Mouse (Mus musculus): ENCODE results near the gene Naa80. TPM values are rescaled to one million over a fixed set of nuclear protein-coding genes. Genes with fewer than 3 reads are reported as not detected.
"Not testable (repeated sequence)": the region's sequence is repeated elsewhere in the genome, so short reads cannot be mapped to it uniquely, and the experiment has no call there.

Naa80 gene
- polyA plus RNA-seq, 1 experiment from 2014 or later = 21.8 TPM

DNA sequence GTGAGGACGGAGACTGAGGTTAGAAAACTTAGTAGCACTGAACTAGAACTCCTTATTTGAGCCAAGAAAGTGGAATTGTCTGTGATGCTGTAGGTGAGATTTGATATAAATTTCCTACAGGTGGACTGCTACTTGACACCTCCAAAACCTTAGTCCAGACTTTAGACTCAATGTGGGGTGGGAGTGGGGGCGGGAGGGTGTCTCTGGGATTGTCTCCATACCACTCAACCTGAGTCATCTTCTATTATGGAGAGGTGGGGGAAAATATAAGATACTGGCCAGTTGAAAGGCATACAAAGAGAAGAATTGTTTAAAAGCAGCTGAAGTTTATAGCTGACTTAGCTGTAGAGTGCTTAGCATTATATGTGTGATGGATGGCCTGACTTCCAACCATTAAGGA, 23.0 kb upstream of the Naa80 start:
- ATAC-seq (ENCODE audit: low FRiP score, low TSS enrichment) = no peak
- 34% methylated on average over 2 of the region's 2 CpGs for WGBS
- H3K4me2 ChIP-seq (replicated peaks; ENCODE audit: low read depth, low read length) = peak overlapping the region; percentile 95

GRCm38 (mm10) chr9:107556346-107556745, 22.3 kb upstream of the Naa80 start:
- H3K4me2 ChIP-seq (replicated peaks; ENCODE audit: low read depth, low read length) = peak overlapping the region; percentile 95
- peak overlapping the region; percentile 90 for H3K9ac ChIP-seq (replicated peaks; ENCODE audit: low read length)
- WGBS = 72% methylated on average over 3 of the region's 3 CpGs
- H3K27me3 ChIP-seq (ENCODE audit: insufficient read depth, low read length) = no peaks in the 10 kb centered on the region
- peak overlapping the region; percentile 81 for H3K4me3 ChIP-seq (ENCODE audit: low read length)
- H3K27ac ChIP-seq (ENCODE audit: low read length) = no peak overlapping the region
- ATAC-seq (ENCODE audit: low FRiP score, low TSS enrichment) = no peak
- no peaks in the 10 kb centered on the region for H3K9me3 ChIP-seq (ENCODE audit: low read length)
- peaks cover 41% of the 10 kb centered on the region for H3K36me3 ChIP-seq (ENCODE audit: insufficient read depth, low read length)
- H3K4me1 ChIP-seq (ENCODE audit: insufficient read depth, low read length) = peaks cover 42% of the 10 kb centered on the region

More for the DNA sequence above, 23.0 kb upstream of the Naa80 start:
- Histone ChIP-seq H3K9ac (replicated peaks; ENCODE audit: low read length) (peak overlapping the region; percentile 90), H3K27ac (ENCODE audit: low read length) (peak overlapping the region; percentile 99), H3K9me3 (ENCODE audit: low read length) (no peaks in the 10 kb centered on the region), H3K36me3 (ENCODE audit: insufficient read depth, low read length) (peaks cover 34% of the 10 kb centered on the region), H3K4me1 (ENCODE audit: insufficient read depth, low read length) (peaks cover 48% of the 10 kb centered on the region), H3K4me3 (ENCODE audit: low read length) (peak overlapping the region; percentile 81), H3K27me3 (ENCODE audit: insufficient read depth, low read length) (no peaks in the 10 kb centered on the region)

DNA sequence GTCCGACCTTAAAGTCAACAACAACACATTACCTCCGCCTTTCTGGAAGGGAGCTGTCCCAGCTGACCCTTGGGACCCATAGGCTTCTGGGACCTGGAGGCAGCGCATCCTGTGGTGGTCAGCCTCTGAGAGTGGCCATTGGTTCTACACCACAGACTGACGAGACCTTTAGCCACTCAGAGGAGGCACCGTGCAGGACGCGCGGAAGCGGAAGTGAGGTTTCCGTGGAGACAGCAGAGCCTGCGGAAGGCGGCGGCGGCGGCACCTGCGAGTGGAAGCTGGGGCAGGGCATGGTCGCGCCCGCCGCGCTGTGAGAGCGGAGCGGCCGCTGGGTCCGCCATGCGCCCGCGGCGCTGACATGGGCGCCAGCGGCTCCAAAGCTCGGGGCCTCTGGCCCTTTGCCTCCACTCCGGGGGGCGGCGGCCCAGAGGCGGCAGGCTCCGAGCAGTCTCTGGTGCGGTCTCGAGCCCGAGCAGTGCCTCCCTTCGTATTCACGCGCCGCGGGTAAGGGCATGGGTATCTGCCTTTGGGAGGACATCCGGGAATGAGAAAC, 15.6 kb upstream of the Naa80 start, which contains the start of gene Tusc2:
Gene Tusc2, plus strand, starts transcription at position 227 of the 553 bp plus-strand sequence.
- Histone ChIP-seq H3K36me3 (ENCODE audit: insufficient read depth, low read length) (peaks cover 48% of the 10 kb centered on the region), H3K4me1 (ENCODE audit: insufficient read depth, low read length) (peaks cover 37% of the 10 kb centered on the region), H3K4me2 (replicated peaks; ENCODE audit: low read depth, low read length) (peak within 1 kb of the TSS; percentile 87), H3K27me3 (ENCODE audit: insufficient read depth, low read length) (no peaks in the 10 kb centered on the region), H3K4me3 (ENCODE audit: low read length) (peak within 1 kb of the TSS; percentile 90), H3K27ac (ENCODE audit: low read length) (peak within 1 kb of the TSS; percentile 67; the same call in 1 of the 2 replicates), H3K9me3 (ENCODE audit: low read length) (no peaks in the 10 kb centered on the region), H3K9ac (replicated peaks; ENCODE audit: low read length) (peak within 1 kb of the TSS; percentile 79)
- WGBS = under 1% methylated on average over 46 of the region's 46 CpGs
- ATAC-seq (ENCODE audit: low FRiP score, low TSS enrichment) = peak; percentile 96

DNA sequence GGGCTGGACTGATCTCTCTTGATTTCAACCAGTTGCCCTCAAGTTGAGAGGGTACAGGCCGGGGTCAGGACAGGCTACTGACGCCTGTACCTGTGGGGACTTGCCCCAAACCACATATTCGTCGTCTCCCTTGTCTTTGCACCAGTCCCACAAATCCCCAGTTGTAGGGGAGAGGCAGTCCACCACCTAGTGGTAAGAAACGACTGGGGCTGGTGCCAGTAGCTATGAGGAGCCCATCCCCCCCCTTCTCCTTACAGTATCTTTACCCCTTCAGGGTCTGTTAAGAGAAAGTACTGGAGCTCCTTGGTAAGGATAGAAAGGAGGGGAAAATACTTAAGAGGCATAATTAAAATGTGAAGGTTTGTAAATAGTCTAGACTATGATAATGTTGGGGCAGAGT, 13.1 kb upstream of the Naa80 start:
- 0 out of 2 replicates have a peak overlapping the region, but pooled peaks have one; percentile 33 for H3K9ac ChIP-seq (replicated peaks; ENCODE audit: low read length)
- H3K4me1 ChIP-seq (ENCODE audit: insufficient read depth, low read length) = peaks cover 48% of the 10 kb centered on the region
- peaks cover 27% of the 10 kb centered on the region for H3K36me3 ChIP-seq (ENCODE audit: insufficient read depth, low read length)
- not testable (repeated sequence) for H3K27me3 ChIP-seq (ENCODE audit: insufficient read depth, low read length); ATAC-seq (ENCODE audit: low FRiP score, low TSS enrichment); H3K27ac ChIP-seq (ENCODE audit: low read length); H3K9me3 ChIP-seq (ENCODE audit: low read length)
- peak overlapping the region; percentile 22; the same call in 1 of the 2 replicates for H3K4me3 ChIP-seq (ENCODE audit: low read length)
- peak overlapping the region; percentile 26 for H3K4me2 ChIP-seq (replicated peaks; ENCODE audit: low read depth, low read length)
- WGBS = 53% methylated on average over 5 of the region's 5 CpGs

GRCm38 (mm10) chr9:107566041-107566709, 12.5 kb upstream of the Naa80 start:
- ATAC-seq (ENCODE audit: low FRiP score, low TSS enrichment) = no peak
- Histone ChIP-seq H3K4me3 (ENCODE audit: low read length) (peak overlapping the region; percentile 22), H3K4me1 (ENCODE audit: insufficient read depth, low read length) (peaks cover 54% of the 10 kb centered on the region), H3K27ac (ENCODE audit: low read length) (peak overlapping the region; percentile 96), H3K27me3 (ENCODE audit: insufficient read depth, low read length) (no peaks in the 10 kb centered on the region), H3K4me2 (replicated peaks; ENCODE audit: low read depth, low read length) (peak overlapping the region; percentile 58), H3K9ac (replicated peaks; ENCODE audit: low read length) (peak overlapping the region; percentile 29; the same call in 1 of the 2 replicates), H3K9me3 (ENCODE audit: low read length) (no peaks in the 10 kb centered on the region), H3K36me3 (ENCODE audit: insufficient read depth, low read length) (peaks cover 27% of the 10 kb centered on the region)
- 54% methylated on average over 15 of the region's 15 CpGs for WGBS

DNA sequence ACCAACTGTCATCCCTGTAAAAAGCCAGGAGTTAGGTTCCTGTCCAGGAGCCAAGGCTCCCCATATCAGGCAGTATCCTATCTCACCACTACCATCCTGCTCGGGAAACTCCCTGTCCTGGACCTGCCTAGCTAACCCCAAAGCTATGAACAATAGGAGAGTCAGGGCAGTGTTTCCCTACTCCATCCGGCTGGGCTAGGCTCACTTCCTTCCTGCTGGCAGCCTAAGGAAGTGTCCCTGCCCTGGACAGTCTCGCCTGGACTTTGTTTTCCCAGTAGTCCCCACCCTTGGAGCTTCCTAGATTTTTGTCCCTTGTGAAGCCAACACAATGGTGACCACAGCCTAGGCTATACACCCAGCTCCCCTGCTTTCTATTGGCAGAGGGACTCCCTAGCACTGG, 11.8 kb upstream of the Naa80 start:
- H3K4me1 ChIP-seq (ENCODE audit: insufficient read depth, low read length) = peaks cover 58% of the 10 kb centered on the region
- peak; percentile 32 for ATAC-seq (ENCODE audit: low FRiP score, low TSS enrichment)
- peaks cover 27% of the 10 kb centered on the region for H3K36me3 ChIP-seq (ENCODE audit: insufficient read depth, low read length)
- peak overlapping the region; percentile 96 for H3K27ac ChIP-seq (ENCODE audit: low read length)
- H3K9ac ChIP-seq (replicated peaks; ENCODE audit: low read length) = peak overlapping the region; percentile 29; the same call in 1 of the 2 replicates
- no peaks in the 10 kb centered on the region for H3K9me3 ChIP-seq (ENCODE audit: low read length)
- 65% methylated on average over 3 of the region's 3 CpGs for WGBS
- H3K27me3 ChIP-seq (ENCODE audit: insufficient read depth, low read length) = no peaks in the 10 kb centered on the region
- no peak overlapping the region for H3K4me3 ChIP-seq (ENCODE audit: low read length)
- H3K4me2 ChIP-seq (replicated peaks; ENCODE audit: low read depth, low read length) = peak overlapping the region; percentile 58

- WGBS = 6% methylated on average over 18 of the region's 18 CpGs
- no peak for ATAC-seq (ENCODE audit: low FRiP score, low TSS enrichment)
- Histone ChIP-seq H3K9ac (replicated peaks; ENCODE audit: low read length) (peak within 1 kb of the TSS; percentile 85), H3K9me3 (ENCODE audit: low read length) (no peaks in the 10 kb centered on the region), H3K36me3 (ENCODE audit: insufficient read depth, low read length) (peaks cover 32% of the 10 kb centered on the region), H3K4me1 (ENCODE audit: insufficient read depth, low read length) (peaks cover 54% of the 10 kb centered on the region), H3K4me2 (replicated peaks; ENCODE audit: low read depth, low read length) (peak within 1 kb of the TSS; percentile 58), H3K27me3 (ENCODE audit: insufficient read depth, low read length) (no peaks in the 10 kb centered on the region), H3K27ac (ENCODE audit: low read length) (peak within 1 kb of the TSS; percentile 96), H3K4me3 (ENCODE audit: low read length) (peak within 1 kb of the TSS; percentile 87)
These were observed 10.9 kb upstream of the Naa80 start, which contains the start of gene Hyal2 for GRCm38 (mm10) chr9:107567702-107568319. Gene Hyal2, plus strand, starts transcription at chr9:107567945.

- H3K4me2 ChIP-seq (replicated peaks; ENCODE audit: low read depth, low read length) = peak overlapping the region; percentile 58
- peaks cover 52% of the 10 kb centered on the region for H3K4me1 ChIP-seq (ENCODE audit: insufficient read depth, low read length)
- H3K36me3 ChIP-seq (ENCODE audit: insufficient read depth, low read length) = peaks cover 39% of the 10 kb centered on the region
- no peaks in the 10 kb centered on the region for H3K9me3 ChIP-seq (ENCODE audit: low read length)
- H3K9ac ChIP-seq (replicated peaks; ENCODE audit: low read length) = peak overlapping the region; percentile 85
- under 1% methylated on average over 41 of the region's 41 CpGs for WGBS
- ATAC-seq (ENCODE audit: low FRiP score, low TSS enrichment) = peak; percentile 80
- peak overlapping the region; percentile 96 for H3K27ac ChIP-seq (ENCODE audit: low read length)
- H3K27me3 ChIP-seq (ENCODE audit: insufficient read depth, low read length) = no peaks in the 10 kb centered on the region
- peak overlapping the region; percentile 87 for H3K4me3 ChIP-seq (ENCODE audit: low read length)
These were observed 10.1 kb upstream of the Naa80 start for GRCm38 (mm10) chr9:107568331-107569261.

- H3K9ac ChIP-seq (replicated peaks; ENCODE audit: low read length) = peak overlapping the region; percentile 85
- WGBS = 1% methylated on average over 23 of the region's 23 CpGs
These were observed 9.4 kb upstream of the Naa80 start for GRCm38 (mm10) chr9:107569270-107569669.

More at GRCm38 (mm10) chr9:107569270-107569669, 9.4 kb upstream of the Naa80 start:
- Histone ChIP-seq H3K27ac (ENCODE audit: low read length) (peak overlapping the region; percentile 96), H3K4me1 (ENCODE audit: insufficient read depth, low read length) (peaks cover 45% of the 10 kb centered on the region), H3K4me3 (ENCODE audit: low read length) (peak overlapping the region; percentile 87), H3K4me2 (replicated peaks; ENCODE audit: low read depth, low read length) (peak overlapping the region; percentile 58), H3K9me3 (ENCODE audit: low read length) (no peaks in the 10 kb centered on the region), H3K27me3 (ENCODE audit: insufficient read depth, low read length) (no peaks in the 10 kb centered on the region), H3K36me3 (ENCODE audit: insufficient read depth, low read length) (peaks cover 43% of the 10 kb centered on the region)
- ATAC-seq (ENCODE audit: low FRiP score, low TSS enrichment) = no peak; the same call in none of the 2 replicates

All from kidney, embryonic 16.5 days (tissue).